Mouse (Mus musculus): Measurements from ENCODE around the gene Hmgn2. TPM values are rescaled to one million over a fixed set of nuclear protein-coding genes. Genes with fewer than 3 reads are reported as not detected.

Hmgn2 gene
- total RNA-seq, 2 experiments from 2014 or later, result 473 to 485 TPM

- no peak for DNase-seq (ENCODE audit: low spot score in 2 of 2)
These were observed 39.7 kb downstream of the Hmgn2 start for GRCm38 (mm10) chr4:133928576-133929277.

- no peak for DNase-seq (ENCODE audit: low spot score in 2 of 2)
These were observed 43.2 kb downstream of the Hmgn2 start for GRCm38 (mm10) chr4:133925204-133925603.

GRCm38 (mm10) chr4:133923743-133924142 is 44.7 kb downstream of the Hmgn2 start:
- no peak for DNase-seq (ENCODE audit: low spot score in 2 of 2)

GRCm38 (mm10) chr4:133918093-133918825 is 50.2 kb downstream of the Hmgn2 start:
- DNase-seq (ENCODE audit: low spot score in 2 of 2), result peak; percentile 32 to 57

Other genes with a start within 250 kb of the Hmgn2 start
- gene Arid1a, start 211.9 kb downstream of the Hmgn2 start, total RNA-seq (2021), result 10 to 100 TPM; 55.0 to 55.5 TPM
- 1 to 10 TPM; 9.0 to 9.6 TPM for gene Rps6ka1, start 80.9 kb downstream of the Hmgn2 start, total RNA-seq (2021)
- 10 to 100 TPM; 27.1 to 28.8 TPM for gene Dhdds, start 32.3 kb upstream of the Hmgn2 start, total RNA-seq (2021)
- gene Lin28a, start 50.2 kb upstream of the Hmgn2 start, total RNA-seq (2021), result 1 to 10 TPM; 2.7 to 3.5 TPM
- under 1 TPM in 1 of 2 experiments, not detected in 1; 0.23 TPM for gene Zfp683, start 85.2 kb upstream of the Hmgn2 start, total RNA-seq (2021)
- under 1 TPM in 1 of 2 experiments, not detected in 1; 0.54 TPM for gene Crybg2, start 92.2 kb upstream of the Hmgn2 start, total RNA-seq (2021)
- 1 to 10 TPM; 2.4 to 2.7 TPM for gene Cd52, start 126.4 kb upstream of the Hmgn2 start, total RNA-seq (2021)
- 1 to 10 TPM; 3.2 to 3.7 TPM for gene Ubxn11, start 133.9 kb upstream of the Hmgn2 start, total RNA-seq (2021)
- gene Sh3bgrl3, start 160.1 kb upstream of the Hmgn2 start, total RNA-seq (2021), result 10 to 100 TPM; 72.4 to 83.6 TPM
- gene Cep85, start 218.5 kb upstream of the Hmgn2 start, total RNA-seq (2021), result 10 to 100 TPM; 54.8 to 60.3 TPM
- gene Gm7534, start 234.4 kb upstream of the Hmgn2 start, total RNA-seq (2021), result not detected

Data from gastrocnemius, postnatal 4 days (tissue).